22 mouse cellular contexts compared by ENCODE assay signal in genomic region chr8:91516422-91516821, GRCm38 (mm10).
DNase-seq lines count a peak whose midpoint lies in the region; ATAC-seq and TF ChIP-seq lines count a peak whose summit lies in the region.
"Had no signal": no experiment of that assay in that cellular context is flagged by ENCODE, and none has a peak within 500 bp of the region (broad histone marks: within the 10 kb centered on the region; RNA-seq: fewer than 3 reads in every experiment).

No protein-coding gene starts in this region.

- no peak for DNase-seq in hindbrain, embryonic 10.5 days (ENCODE audit: low spot score)
- DNase-seq in kidney, postnatal 0 days (ENCODE audit: low spot score) = peak; percentile 79
- no peak for DNase-seq in kidney, postnatal 10 days
- peak; percentile 38 for DNase-seq in limb, embryonic 11.5 days (ENCODE audit: low spot score)
- DNase-seq in layer of hippocampus, adult 11-12 months (ENCODE audit: low spot score) = no peak
- DNase-seq: adrenal gland, postnatal 14 days; cerebellum, adult 18-20 months; cerebellum, adult 9-11 months; cerebellum, postnatal 36 days; forebrain, postnatal 0 days; gastrocnemius, adult 2 months; gastrocnemius, postnatal 25 days; heart, postnatal 36 days had no signal

- H3K4me1 ChIP-seq in hindbrain, embryonic 10.5 days (replicated peaks) = peaks cover 79% of the 10 kb centered on the region
- H3K4me1 ChIP-seq in hindbrain, embryonic 12.5 days = peaks cover 44% of the 10 kb centered on the region
- H3K4me1 ChIP-seq in kidney, postnatal 0 days (replicated peaks; ENCODE audit: insufficient read depth, low read length) = peaks cover 15% of the 10 kb centered on the region
- peaks cover 17% of the 10 kb centered on the region for H3K4me1 ChIP-seq in limb, embryonic 11.5 days (ENCODE audit: control insufficient read depth, insufficient read depth, low read length)
- H3K4me1 ChIP-seq in neural tube, embryonic 15.5 days = peaks cover 31% of the 10 kb centered on the region

- ATAC-seq in hindbrain, embryonic 12.5 days (ENCODE audit: low FRiP score) = no peak
- ATAC-seq in kidney, postnatal 0 days (replicated peaks; ENCODE audit: low FRiP score, low read depth) = no peak
- ATAC-seq in limb, embryonic 11.5 days (ENCODE audit: insufficient number of reproducible peaks, low FRiP score, low TSS enrichment, low read depth) = no peak
- ATAC-seq in neural tube, embryonic 15.5 days (ENCODE audit: low FRiP score) = no peak
- ATAC-seq: activated CD4-positive, CD25-positive, alpha-beta regulatory T cell, adult 4 months; forebrain, embryonic 13.5 days; forebrain, postnatal 0 days; hindbrain, postnatal 0 days; Patski had no signal

- TF ChIP-seq CTCF in kidney, postnatal 0 days (IDR thresholded peaks at IDR 0.05; ENCODE audit: low read depth) = no peak

- H3K27me3 ChIP-seq in hindbrain, embryonic 10.5 days (ENCODE audit: insufficient read depth, poor library complexity, severe bottlenecking) = peaks cover 92% of the 10 kb centered on the region
- peaks cover 41% of the 10 kb centered on the region for H3K27me3 ChIP-seq in hindbrain, embryonic 12.5 days
- H3K27me3 ChIP-seq in kidney, postnatal 0 days (ENCODE audit: insufficient read depth, low read length) = no peaks in the 10 kb centered on the region
- H3K27me3 ChIP-seq in limb, embryonic 11.5 days (ENCODE audit: control insufficient read depth, insufficient read depth, low read length) = peaks cover 12% of the 10 kb centered on the region
- H3K27me3 ChIP-seq in neural tube, embryonic 15.5 days (replicated peaks) = peaks cover 25% of the 10 kb centered on the region
- H3K27me3 ChIP-seq: CH12.LX; heart, embryonic 13.5 days; Patski had no signal

- H3K4me3 ChIP-seq in hindbrain, embryonic 10.5 days = no peak overlapping the region
- H3K4me3 ChIP-seq in hindbrain, embryonic 12.5 days = no peak overlapping the region
- no peak overlapping the region for H3K4me3 ChIP-seq in kidney, postnatal 0 days (replicated peaks; ENCODE audit: low read depth, low read length)
- H3K4me3 ChIP-seq in limb, embryonic 11.5 days (ENCODE audit: low read depth, low read length) = no peak overlapping the region
- no peak overlapping the region for H3K4me3 ChIP-seq in neural tube, embryonic 15.5 days (replicated peaks)
- H3K4me3 ChIP-seq: forebrain, embryonic 13.5 days; gastrocnemius, adult 2 months; heart, embryonic 13.5 days; hindbrain, embryonic 13.5 days had no signal

- H3K36me3 ChIP-seq in hindbrain, embryonic 10.5 days = no peaks in the 10 kb centered on the region
- H3K36me3 ChIP-seq in hindbrain, embryonic 12.5 days = no peaks in the 10 kb centered on the region
- H3K36me3 ChIP-seq in kidney, postnatal 0 days (ENCODE audit: insufficient read depth, low read length) = no peaks in the 10 kb centered on the region
- H3K36me3 ChIP-seq in limb, embryonic 11.5 days (ENCODE audit: control insufficient read depth, insufficient read depth, low read length) = no peaks in the 10 kb centered on the region
- H3K36me3 ChIP-seq in neural tube, embryonic 15.5 days = no peaks in the 10 kb centered on the region
- H3K36me3 ChIP-seq: heart, embryonic 13.5 days; hindbrain, embryonic 13.5 days had no signal

- H3K27ac ChIP-seq in hindbrain, embryonic 10.5 days = peak overlapping the region; percentile 35; the same call in 1 of the 2 replicates
- no peak overlapping the region for H3K27ac ChIP-seq in hindbrain, embryonic 12.5 days
- no peak overlapping the region for H3K27ac ChIP-seq in kidney, postnatal 0 days
- 0 out of 2 replicates have a peak overlapping the region, but pooled peaks have one; percentile 45 for H3K27ac ChIP-seq in limb, embryonic 11.5 days (replicated peaks; ENCODE audit: low read depth, low read length)
- H3K27ac ChIP-seq in neural tube, embryonic 15.5 days (replicated peaks) = 0 out of 2 replicates have a peak overlapping the region, but pooled peaks have one; percentile 9
- H3K27ac ChIP-seq: forebrain, embryonic 13.5 days; gastrocnemius, adult 2 months; heart, embryonic 13.5 days; hindbrain, embryonic 13.5 days; hindbrain, postnatal 0 days had no signal

- H3K4me2 ChIP-seq in hindbrain, embryonic 12.5 days (replicated peaks) = no peak overlapping the region
- H3K4me2 ChIP-seq in kidney, postnatal 0 days (ENCODE audit: low read length) = no peak overlapping the region
- peak overlapping the region; percentile 14; the same call in 1 of the 2 replicates for H3K4me2 ChIP-seq in limb, embryonic 11.5 days (ENCODE audit: low read depth, severe bottlenecking)
- H3K4me2 ChIP-seq in neural tube, embryonic 15.5 days = no peak overlapping the region
- H3K4me2 ChIP-seq: forebrain, embryonic 13.5 days; heart, embryonic 13.5 days; hindbrain, embryonic 13.5 days had no signal

- no peak overlapping the region for H3K9ac ChIP-seq in hindbrain, embryonic 12.5 days
- H3K9ac ChIP-seq in kidney, postnatal 0 days (ENCODE audit: low read depth, low read length) = no peak overlapping the region
- no peak overlapping the region for H3K9ac ChIP-seq in limb, embryonic 11.5 days (ENCODE audit: low read length)
- no peak overlapping the region for H3K9ac ChIP-seq in neural tube, embryonic 15.5 days (replicated peaks)
- H3K9ac ChIP-seq: forebrain, embryonic 13.5 days; forebrain, postnatal 0 days; heart, embryonic 13.5 days; hindbrain, embryonic 13.5 days had no signal

- 22% methylated on average over 7 of the region's 7 CpGs for WGBS in hindbrain, embryonic 10.5 days
- WGBS in hindbrain, embryonic 12.5 days = 18% methylated on average over 7 of the region's 7 CpGs
- WGBS in kidney, postnatal 0 days = 19% methylated on average over 7 of the region's 7 CpGs
- 10% methylated on average over 7 of the region's 7 CpGs for WGBS in limb, embryonic 11.5 days
- whole genome bisulfite sequencing in neural tube, embryonic 15.5 days = 11% methylated on average over 7 of the region's 7 CpGs

- no peaks in the 10 kb centered on the region for H3K9me3 ChIP-seq in hindbrain, embryonic 10.5 days
- H3K9me3 ChIP-seq in hindbrain, embryonic 12.5 days (replicated peaks) = no peaks in the 10 kb centered on the region
- H3K9me3 ChIP-seq in kidney, postnatal 0 days (replicated peaks; ENCODE audit: low read length) = no peaks in the 10 kb centered on the region
- H3K9me3 ChIP-seq in limb, embryonic 11.5 days (ENCODE audit: control insufficient read depth, low read length) = no peaks in the 10 kb centered on the region
- no peaks in the 10 kb centered on the region for H3K9me3 ChIP-seq in neural tube, embryonic 15.5 days (replicated peaks)
- H3K9me3 ChIP-seq: forebrain, embryonic 13.5 days; heart, embryonic 13.5 days; hindbrain, embryonic 13.5 days had no signal

Comparison
In these comparisons a context has a peak if more than half of its experiments do, and no peak if none do; other contexts are left out.
1. DNase-seq: peak in kidney, postnatal 0 days (single experiment) and limb, embryonic 11.5 days (single experiment); none in hindbrain, embryonic 10.5 days (single experiment), kidney, postnatal 10 days (single experiment) and layer of hippocampus, adult 11-12 months (single experiment).
2. H3K27ac ChIP-seq: peak in hindbrain, embryonic 10.5 days (single experiment), limb, embryonic 11.5 days (single experiment) and neural tube, embryonic 15.5 days (single experiment); none in hindbrain, embryonic 12.5 days (single experiment) and kidney, postnatal 0 days (single experiment).